Mouse (Mus musculus) hindbrain, embryonic 13.5 days (tissue): Measurements from ENCODE around the gene 0610037L13Rik. TPM values are rescaled to one million over a fixed set of nuclear protein-coding genes. Genes with fewer than 3 reads are reported as not detected.

ENCODE experiments used
- polyA plus RNA-seq: library from polyadenylated mRNA; unstranded; fragments of >200 nt; fragmentation: Nextera tagmentation; extraction: Ambion mirVana; gene quantifications from 2 replicates; pipeline ENCODE4 v1.2.1, GENCODE M21; 2015

Gene 0610037L13Rik
- polyA plus RNA-seq, 1 experiment from 2014 or later = 93.7 TPM

Other genes starting within 250 kb of the 0610037L13Rik start
- 21.8 and 26.3 TPM in 2 replicates for gene Dmrtb1, start 205.6 kb upstream of the 0610037L13Rik start, polyA plus RNA-seq
- gene Lrp8, start 87.6 kb upstream of the 0610037L13Rik start, polyA plus RNA-seq = 38.4 and 41.7 TPM in 2 replicates
- gene Magoh, start 10.1 kb upstream of the 0610037L13Rik start, polyA plus RNA-seq = 135 and 137 TPM in 2 replicates
- 19.0 and 20.0 TPM in 2 replicates for gene Cpt2, start 33.8 kb downstream of the 0610037L13Rik start, polyA plus RNA-seq
- gene Slc1a7, start 78.5 kb downstream of the 0610037L13Rik start, polyA plus RNA-seq = not detected in 2 replicates
- gene Podn, start 206.6 kb downstream of the 0610037L13Rik start, polyA plus RNA-seq = 0.13 and 0.18 TPM in 2 replicates